Mouse (Mus musculus) brain, adult 2 months (tissue): ENCODE results near the gene Xylt2.

Experiments used
- DNase-seq: peaks from one replicate; pipeline ENCODE4 v3.0.0; 2011; ENCODE audit warnings: low read depth, low spot score

The Xylt2 gene

GRCm38 (mm10) chr11:94615494-94615893 is 61.8 kb downstream of the Xylt2 start:
- peak; percentile 24 for DNase-seq

GRCm38 (mm10) chr11:94614603-94615002 is 62.7 kb downstream of the Xylt2 start:
- DNase-seq: peak; percentile 18
